Mouse (Mus musculus) myocyte (in vitro differentiated cells): ENCODE results near the gene Sdc4. TPM values are rescaled to one million over a fixed set of nuclear protein-coding genes. Genes with fewer than 3 reads are reported as not detected.
A peak's percentile ranks its signal among the peaks of the same experiment; 100 is the strongest.

Experiments used
- H3K27me3 ChIP-seq: one replicate; pipeline ENCODE4 v1.6.1; 2011; ENCODE audit not compliant: control insufficient read depth, insufficient read depth, insufficient read length
- H3K36me3 ChIP-seq: one replicate; pipeline ENCODE4 v1.6.1; 2011; ENCODE audit not compliant: control insufficient read depth, insufficient read depth
- H3K4me2 ChIP-seq: one replicate; pipeline ENCODE4 v1.6.1; 2011; ENCODE audit warnings: low read depth, control low read depth
- H3K4me3 ChIP-seq: one replicate; pipeline ENCODE4 v1.5.1; 2011; ENCODE audit warnings: mild to moderate bottlenecking, control low read depth, moderate library complexity
- H3K79me2 ChIP-seq: one replicate; pipeline ENCODE4 v1.6.1; 2011; ENCODE audit not compliant: control insufficient read depth, insufficient read depth
- H3ac ChIP-seq: one replicate; pipeline ENCODE4 v1.6.1; 2011; ENCODE audit not compliant: control insufficient read depth, insufficient read length
- CEBPB ChIP-seq: IDR thresholded peaks from 2 replicates; pipeline ENCODE4 v1.6.1; 2011; ENCODE audit warnings: mild to moderate bottlenecking, moderate library complexity; ENCODE audit not compliant: poor library complexity, insufficient read depth, severe bottlenecking
- E2F4 ChIP-seq: IDR thresholded peaks from one replicate; pipeline ENCODE4 v1.6.1; 2011; ENCODE audit warnings: mild to moderate bottlenecking, control low read depth, moderate library complexity; ENCODE audit not compliant: insufficient read depth
- MAX ChIP-seq: IDR thresholded peaks from one replicate; pipeline ENCODE4 v1.6.1; 2011; ENCODE audit warnings: low read depth, mild to moderate bottlenecking, control low read depth
- MYOD1 ChIP-seq, 3 experiments: IDR thresholded peaks; one replicate each; pipeline ENCODE4 v1.6.1; 2011; ENCODE audit warnings: control low read depth in 2 of 3, low read depth in 2 of 3, mild to moderate bottlenecking in 2 of 3, moderate library complexity in 1 of 3; ENCODE audit not compliant: insufficient read length in 2 of 3, control insufficient read depth in 1 of 3
- MYOG ChIP-seq, 3 experiments: IDR thresholded peaks; one replicate each; pipeline ENCODE4 v1.6.1; 2011; ENCODE audit warnings: control low read depth in 2 of 3, low read depth in 2 of 3, mild to moderate bottlenecking in 2 of 3; ENCODE audit not compliant: insufficient read length in 2 of 3, control insufficient read depth in 1 of 3, insufficient read depth in 1 of 3
- POLR2A ChIP-seq: IDR thresholded peaks from one replicate; pipeline ENCODE4 v1.6.1; 2011; ENCODE audit warnings: low read depth, mild to moderate bottlenecking, control low read depth, moderate library complexity; ENCODE audit not compliant: insufficient read length
- POLR2AphosphoS2 ChIP-seq: IDR thresholded peaks from one replicate; pipeline ENCODE4 v1.6.1; 2011; ENCODE audit warnings: low read depth, control low read depth; ENCODE audit not compliant: insufficient read length
- REST ChIP-seq: IDR thresholded peaks from one replicate; pipeline ENCODE4 v1.6.1; 2011; ENCODE audit warnings: mild to moderate bottlenecking, control low read depth, moderate library complexity; ENCODE audit not compliant: insufficient read depth, insufficient read length
- SRF ChIP-seq: IDR thresholded peaks from one replicate; pipeline ENCODE4 v1.6.1; 2011; ENCODE audit warnings: low read depth; ENCODE audit not compliant: control insufficient read depth, insufficient read length
- TCF12 ChIP-seq: IDR thresholded peaks from one replicate; pipeline ENCODE4 v1.6.1; 2011; ENCODE audit warnings: mild to moderate bottlenecking, control low read depth; ENCODE audit not compliant: poor library complexity, insufficient read depth, severe bottlenecking
- TCF3 ChIP-seq: IDR thresholded peaks from one replicate; pipeline ENCODE4 v1.6.1; 2011; ENCODE audit warnings: low read depth, control low read depth; ENCODE audit not compliant: insufficient read length
- USF1 ChIP-seq: IDR thresholded peaks from one replicate; pipeline ENCODE4 v1.6.1; 2011; ENCODE audit warnings: low read depth, mild to moderate bottlenecking, control low read depth, moderate library complexity
- polyA plus RNA-seq: library from polyadenylated mRNA; unstranded; fragments of >200 nt; fragmentation: generic; extraction: Trizol; gene quantifications from one replicate; pipeline ENCODE4 v1.2.1, GENCODE M21; 2012; ENCODE audit warnings: missing spikeins

Sdc4 gene
- polyA plus RNA-seq, 1 experiment = 52.4 TPM

- Histone ChIP-seq H3K79me2 (peaks cover 12% of the 10 kb centered on the region), H3ac (no peak overlapping the region), H3K4me2 (no peak overlapping the region), H3K36me3 (peaks cover 52% of the 10 kb centered on the region), H3K4me3 (no peak overlapping the region), H3K27me3 (no peaks in the 10 kb centered on the region)
- no peak for TF ChIP-seq MYOG (IDR thresholded peaks at IDR 0.05; ENCODE audit: control insufficient read depth in 1 of 3, insufficient read depth in 1 of 3, insufficient read length in 2 of 3, low read depth in 2 of 3)
- no peak for TF ChIP-seq MYOD1 (IDR thresholded peaks at IDR 0.05; ENCODE audit: control insufficient read depth in 1 of 3, insufficient read length in 2 of 3, low read depth in 2 of 3)
- no peak for TF ChIP-seq CEBPB
- no peak for TF ChIP-seq TCF12
- TF ChIP-seq POLR2A = no peak
- no peak for TF ChIP-seq E2F4
- no peak for TF ChIP-seq TCF3
- no peak for TF ChIP-seq SRF
- no peak for TF ChIP-seq POLR2AphosphoS2
- no peak for TF ChIP-seq USF1
- no peak for TF ChIP-seq REST
- no peak for TF ChIP-seq MAX
Measured at GRCm38 (mm10) chr2:164426952-164427351, 16.7 kb downstream of the Sdc4 start.

DNA sequence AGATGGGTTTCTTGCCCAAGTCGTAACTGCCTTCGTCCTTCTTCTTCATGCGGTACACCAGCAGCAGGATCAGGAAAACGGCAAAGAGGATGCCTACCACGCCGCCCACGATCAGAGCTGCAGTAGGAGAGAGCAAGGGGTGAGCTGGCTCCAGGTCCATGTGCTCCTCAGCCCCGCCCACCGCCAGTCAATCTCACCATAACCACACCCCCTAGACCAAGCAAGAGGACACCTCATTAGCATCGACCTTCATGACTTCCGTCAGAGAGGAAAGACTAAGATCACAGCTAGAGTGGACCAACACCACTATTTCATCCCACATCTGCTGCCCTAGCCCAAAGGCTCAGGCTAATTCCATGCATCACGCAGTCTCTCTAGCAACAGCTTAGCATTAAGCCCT, 17.6 kb downstream of the Sdc4 start:
- TF ChIP-seq TCF3 (no peak), REST (no peak), POLR2AphosphoS2 (no peak), SRF (no peak), MYOD1 (IDR thresholded peaks at IDR 0.05; ENCODE audit: control insufficient read depth in 1 of 3, insufficient read length in 2 of 3, low read depth in 2 of 3) (no peak), MYOG (IDR thresholded peaks at IDR 0.05; ENCODE audit: control insufficient read depth in 1 of 3, insufficient read depth in 1 of 3, insufficient read length in 2 of 3, low read depth in 2 of 3) (no peak), TCF12 (no peak), CEBPB (no peak), USF1 (no peak), POLR2A (no peak), E2F4 (no peak), MAX (no peak)
- H3K36me3 ChIP-seq = peaks cover 52% of the 10 kb centered on the region
- no peaks in the 10 kb centered on the region for H3K27me3 ChIP-seq
- peaks cover 9% of the 10 kb centered on the region for H3K79me2 ChIP-seq
- no peak overlapping the region for H3ac ChIP-seq
- H3K4me3 ChIP-seq = no peak overlapping the region
- no peak overlapping the region for H3K4me2 ChIP-seq

DNA sequence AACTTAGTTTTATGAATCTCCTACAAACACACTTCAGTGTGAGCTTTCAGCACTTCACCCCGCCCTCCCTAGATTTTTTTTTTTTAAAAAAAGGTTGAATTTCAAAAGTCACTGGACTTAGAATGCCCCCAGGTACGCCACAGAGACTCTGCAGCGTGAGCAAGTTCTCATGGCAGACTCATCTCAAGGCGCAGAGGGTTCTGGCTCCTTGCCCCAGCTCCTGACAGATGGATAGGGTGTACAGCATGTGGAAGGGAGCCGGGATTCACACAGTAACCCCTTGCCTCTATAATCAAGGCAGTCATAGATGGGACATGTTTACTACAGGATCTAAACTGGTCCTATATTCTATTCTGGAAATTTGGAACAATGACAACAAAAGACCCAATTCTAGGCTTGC, 18.3 kb downstream of the Sdc4 start:
- peaks cover 52% of the 10 kb centered on the region for H3K36me3 ChIP-seq
- TF ChIP-seq E2F4 (no peak), POLR2A (no peak), TCF3 (no peak)

DNA sequence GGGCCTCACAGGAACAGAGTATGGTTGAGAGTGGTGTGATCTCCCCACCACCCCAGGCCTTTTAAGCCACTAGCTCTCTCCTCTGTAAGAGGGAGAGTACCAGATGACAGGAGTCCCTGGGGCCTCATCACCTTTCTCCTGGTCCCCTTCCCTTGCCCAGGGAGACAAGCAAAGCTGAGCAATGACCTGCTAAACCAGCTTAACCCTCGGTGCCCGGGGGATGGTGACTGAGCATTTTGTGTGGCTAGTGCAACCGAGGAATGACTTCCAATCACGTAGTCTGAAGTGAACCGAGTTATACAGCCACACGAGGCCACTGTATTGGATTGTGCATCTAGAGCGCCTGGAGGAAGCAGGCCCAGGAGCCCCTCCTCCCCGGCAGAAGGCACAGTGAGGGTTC, 19.3 kb downstream of the Sdc4 start:
- H3K36me3 ChIP-seq = peaks cover 48% of the 10 kb centered on the region
- no peaks in the 10 kb centered on the region for H3K27me3 ChIP-seq
- no peak overlapping the region for H3K4me3 ChIP-seq
- H3K79me2 ChIP-seq = no peaks in the 10 kb centered on the region
- no peak overlapping the region for H3ac ChIP-seq
- no peak overlapping the region for H3K4me2 ChIP-seq
- TF ChIP-seq SRF (no peak), USF1 (no peak)

More for the DNA sequence above, 18.3 kb downstream of the Sdc4 start:
- Histone ChIP-seq H3K27me3 (no peaks in the 10 kb centered on the region), H3K4me3 (no peak overlapping the region), H3K79me2 (peaks cover 2% of the 10 kb centered on the region), H3K4me2 (no peak overlapping the region), H3ac (no peak overlapping the region)

GRCm38 (mm10) chr2:164423464-164423863, 20.2 kb downstream of the Sdc4 start:
- Histone ChIP-seq H3K4me2 (no peak overlapping the region), H3K4me3 (no peak overlapping the region), H3K36me3 (peaks cover 38% of the 10 kb centered on the region), H3K79me2 (no peaks in the 10 kb centered on the region), H3ac (no peak overlapping the region), H3K27me3 (no peaks in the 10 kb centered on the region)
- TF ChIP-seq E2F4 (no peak), MYOG (IDR thresholded peaks at IDR 0.05; ENCODE audit: control insufficient read depth in 1 of 3, insufficient read depth in 1 of 3, insufficient read length in 2 of 3, low read depth in 2 of 3) (no peak), REST (no peak), POLR2AphosphoS2 (peak; percentile 13), POLR2A (no peak), MYOD1 (IDR thresholded peaks at IDR 0.05; ENCODE audit: control insufficient read depth in 1 of 3, insufficient read length in 2 of 3, low read depth in 2 of 3) (no peak)
